Mouse (Mus musculus) myocyte (in vitro differentiated cells): ENCODE results near the gene Slc5a3.

Experiments used
- CEBPB ChIP-seq: IDR thresholded peaks from 2 replicates; pipeline ENCODE4 v1.6.1; 2011; ENCODE audit warnings: mild to moderate bottlenecking, moderate library complexity; ENCODE audit not compliant: poor library complexity, insufficient read depth, severe bottlenecking
- POLR2A ChIP-seq: IDR thresholded peaks from one replicate; pipeline ENCODE4 v1.6.1; 2011; ENCODE audit warnings: low read depth, mild to moderate bottlenecking, control low read depth, moderate library complexity; ENCODE audit not compliant: insufficient read length
- SRF ChIP-seq: IDR thresholded peaks from one replicate; pipeline ENCODE4 v1.6.1; 2011; ENCODE audit warnings: low read depth; ENCODE audit not compliant: control insufficient read depth, insufficient read length
- TCF12 ChIP-seq: IDR thresholded peaks from one replicate; pipeline ENCODE4 v1.6.1; 2011; ENCODE audit warnings: mild to moderate bottlenecking, control low read depth; ENCODE audit not compliant: poor library complexity, insufficient read depth, severe bottlenecking
- USF1 ChIP-seq: IDR thresholded peaks from one replicate; pipeline ENCODE4 v1.6.1; 2011; ENCODE audit warnings: low read depth, mild to moderate bottlenecking, control low read depth, moderate library complexity

GRCm38 (mm10) chr16:92083771-92084453, 25.8 kb downstream of the Slc5a3 start:
- TF ChIP-seq SRF (no peak), USF1 (no peak), CEBPB (no peak), TCF12 (no peak), POLR2A (no peak)
